ENCODE assay signal across 8 mouse cellular contexts in the genomic region with DNA sequence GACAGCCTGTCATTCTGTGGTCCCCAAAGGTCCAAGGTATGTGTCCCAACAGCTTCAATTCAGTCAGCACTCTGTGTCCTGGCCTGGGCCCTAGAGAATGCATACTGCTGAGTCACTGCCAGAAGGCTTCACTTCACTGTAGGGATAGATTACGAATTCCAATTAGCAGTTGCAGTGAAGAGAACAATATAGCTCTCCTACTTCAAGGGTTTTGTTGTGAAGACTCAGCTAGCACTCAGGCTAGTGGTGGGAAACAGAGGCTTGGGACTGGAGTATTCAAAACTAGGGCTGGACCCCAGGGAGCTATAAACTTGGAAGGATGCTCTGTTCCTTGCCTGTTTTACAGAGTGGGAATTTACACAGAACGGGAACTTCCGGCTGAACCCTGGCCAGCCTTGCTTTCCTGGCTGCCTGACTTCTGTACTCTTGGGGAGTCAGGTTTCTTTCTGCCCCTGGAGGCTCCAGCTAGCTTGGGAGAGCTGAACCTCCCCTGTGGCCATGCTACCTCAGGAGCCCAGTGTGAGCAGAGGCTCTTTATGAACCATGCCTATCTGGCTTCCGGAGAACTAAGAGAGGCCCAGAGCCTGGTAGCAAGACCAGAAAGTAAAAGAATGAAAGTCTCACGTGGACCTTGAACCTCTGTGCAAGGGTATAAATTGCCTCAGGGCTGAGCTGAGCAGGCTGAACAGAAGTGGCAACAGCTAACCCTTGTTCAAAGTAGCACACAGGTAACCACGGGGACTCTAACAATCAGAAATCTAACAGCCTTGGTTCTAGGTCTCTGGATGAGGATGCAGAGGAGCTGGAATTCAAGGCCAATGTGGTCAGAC. TPM values are rescaled to one million over a fixed set of nuclear protein-coding genes. Genes with fewer than 3 reads are reported as not detected.
DNase-seq lines count a peak whose midpoint lies in the region; ATAC-seq and TF ChIP-seq lines count a peak whose summit lies in the region.
"Had no signal": no experiment of that assay in that cellular context is flagged by ENCODE, and none has a peak within 500 bp of the region (broad histone marks: within the 10 kb centered on the region; RNA-seq: fewer than 3 reads in every experiment).

No protein-coding gene starts in this region.

- peaks cover 14 to 23% of the 10 kb centered on the region in 2 experiments for H3K4me1 ChIP-seq in MEL (ENCODE audit: control insufficient read depth in 1 of 2, insufficient read depth in 2 of 2, low read length in 2 of 2)
- peaks cover 10% of the 10 kb centered on the region for H3K4me1 ChIP-seq in heart, adult 2 months (ENCODE audit: control insufficient read depth, insufficient read depth, low read length)
- peaks cover 17% of the 10 kb centered on the region for H3K4me1 ChIP-seq in kidney, embryonic 16.5 days (ENCODE audit: insufficient read depth, low read length)
- H3K4me1 ChIP-seq in small intestine, adult 2 months (ENCODE audit: control insufficient read depth, insufficient read depth, insufficient read length, low read length) = peaks cover 15% of the 10 kb centered on the region; the same call in 1 of the 2 replicates

- 0 out of 2 replicates have a peak overlapping the region, but pooled peaks have one; percentile 3 for H3K4me2 ChIP-seq in kidney, embryonic 16.5 days (replicated peaks; ENCODE audit: low read depth, low read length)

- intact Hi-C loops in heart, adult 2 months (cut with DNase I) = loop anchor here (5.0 kb wide), 2 partner anchors 75 to 215 kb away; no protein-coding TSS in a partner anchor
- intact Hi-C loops in left cerebral cortex, postnatal 4 days (cut with DNase I) = no loop called here

- H3K36me3 ChIP-seq in MEL (ENCODE audit: control insufficient read depth in 1 of 2, insufficient read depth in 2 of 2, low read length in 2 of 2) = peaks cover 0 to 17% of the 10 kb centered on the region in 2 experiments; a peak in 2 of 4 replicates
- H3K36me3 ChIP-seq in heart, adult 2 months (ENCODE audit: control insufficient read depth, insufficient read depth, low read length) = no peaks in the 10 kb centered on the region; the same call in none of the 2 replicates
- 0 out of 2 replicates have a peak, but pooled peaks cover 3% of the 10 kb centered on the region for H3K36me3 ChIP-seq in kidney, embryonic 16.5 days (ENCODE audit: insufficient read depth, low read length)
- H3K36me3 ChIP-seq in small intestine, adult 2 months (ENCODE audit: control insufficient read depth, insufficient read depth, low read length) = no peaks in the 10 kb centered on the region

- H3K27ac ChIP-seq in MEL (ENCODE audit: control insufficient read depth, low read depth, low read length) = peak overlapping the region; percentile 92
- H3K27ac ChIP-seq in heart, adult 2 months = peak overlapping the region; percentile 36
- peak overlapping the region; percentile 83 for H3K27ac ChIP-seq in kidney, embryonic 16.5 days (ENCODE audit: low read length)
- peak overlapping the region; percentile 42 for H3K27ac ChIP-seq in small intestine, adult 2 months (ENCODE audit: insufficient read depth, low read depth, low read length)

- peak in 1 of 2 experiments; percentile 53; a peak in 2 of 4 replicates for TF ChIP-seq EP300 in MEL (IDR thresholded peaks at IDR 0.05; ENCODE audit: low read depth in 1 of 2, low read length in 2 of 2)
- no peak for TF ChIP-seq EP300 in heart, adult 2 months (IDR thresholded peaks at IDR 0.05; ENCODE audit: insufficient read depth, low read depth, low read length)

- no peak for TF ChIP-seq POLR2A in MEL (IDR thresholded peaks at IDR 0.05; ENCODE audit: control insufficient read depth in 1 of 2, insufficient read depth in 1 of 2, low read depth in 1 of 2, low read length in 2 of 2, poor library complexity in 1 of 2)
- TF ChIP-seq POLR2A in heart, adult 2 months (IDR thresholded peaks at IDR 0.05; ENCODE audit: insufficient read depth, low read depth, low read length) = no peak; the same call in 1 of the 2 replicates
- TF ChIP-seq POLR2A in small intestine, adult 2 months (IDR thresholded peaks at IDR 0.05; ENCODE audit: low read depth, low read length) = no peak

- H3K9ac ChIP-seq in MEL (ENCODE audit: control insufficient read depth, low read depth, low read length, poor library complexity, severe bottlenecking) = peak overlapping the region; percentile 56
- H3K9ac ChIP-seq in heart, adult 2 months (ENCODE audit: low read depth, low read length) = no peak overlapping the region
- H3K9ac ChIP-seq in kidney, embryonic 16.5 days (replicated peaks; ENCODE audit: low read length) = peak overlapping the region; percentile 27; the same call in 1 of the 2 replicates

- TF ChIP-seq RAD21 in MEL (IDR thresholded peaks at IDR 0.05; ENCODE audit: low read depth, low read length) = no peak

- DNase-seq in MEL (ENCODE audit: low read depth, low spot score) = peak; percentile 82
- peak; percentile 73 for DNase-seq in adipocyte (ENCODE audit: low spot score)
- DNase-seq in heart, adult 2 months = peak; percentile 63 to 74
- no peak for DNase-seq in layer of hippocampus, postnatal 10 days (ENCODE audit: low spot score in 2 of 2)
- DNase-seq in left cerebral cortex, postnatal 4 days = no peak

- peak overlapping the region; percentile 25 to 37; a peak in 3 of 4 replicates for H3K4me3 ChIP-seq in MEL (ENCODE audit: control insufficient read depth in 1 of 2, insufficient read depth in 1 of 2, low read depth in 2 of 2, low read length in 2 of 2)
- H3K4me3 ChIP-seq in heart, adult 2 months = no peak overlapping the region
- H3K4me3 ChIP-seq in kidney, embryonic 16.5 days (ENCODE audit: low read length) = no peak overlapping the region
- H3K4me3 ChIP-seq in small intestine, adult 2 months (ENCODE audit: low read depth, low read length) = no peak overlapping the region
- H3K4me3 ChIP-seq: erythroblast, embryonic 14.5 days had no signal

- no peaks in the 10 kb centered on the region for H3K27me3 ChIP-seq in MEL (ENCODE audit: control insufficient read depth in 1 of 2, insufficient read depth in 2 of 2, low read length in 2 of 2)
- no peaks in the 10 kb centered on the region for H3K27me3 ChIP-seq in heart, adult 2 months (ENCODE audit: control insufficient read depth, insufficient read depth, low read length)
- H3K27me3 ChIP-seq in kidney, embryonic 16.5 days (ENCODE audit: insufficient read depth, low read length) = no peaks in the 10 kb centered on the region
- no peaks in the 10 kb centered on the region for H3K27me3 ChIP-seq in small intestine, adult 2 months (ENCODE audit: control insufficient read depth, insufficient read depth, low read length)

- no peak for TF ChIP-seq CTCF in MEL (IDR thresholded peaks at IDR 0.05 in 2 of 3, conservative IDR thresholded peaks at IDR 0.05 in 1 of 3; ENCODE audit: control insufficient read depth in 1 of 3, insufficient read depth in 1 of 3, low read depth in 2 of 3, low read length in 3 of 3, poor library complexity in 1 of 3, severe bottlenecking in 1 of 3)
- no peak for TF ChIP-seq CTCF in heart, adult 2 months (IDR thresholded peaks at IDR 0.05)
- no peak for TF ChIP-seq CTCF in small intestine, adult 2 months (IDR thresholded peaks at IDR 0.05; ENCODE audit: extremely low read depth, insufficient read length, insufficient replicate concordance, low read depth, low read length)

- no peaks in the 10 kb centered on the region for H3K79me2 ChIP-seq in MEL (ENCODE audit: control insufficient read depth, insufficient read depth, low read length, poor library complexity)
- no peaks in the 10 kb centered on the region for H3K79me2 ChIP-seq in heart, adult 2 months (replicated peaks; ENCODE audit: control insufficient read depth, insufficient read depth, low read length)

- no peaks in the 10 kb centered on the region for H3K9me3 ChIP-seq in MEL (replicated peaks; ENCODE audit: insufficient read depth, low read length)
- no peaks in the 10 kb centered on the region for H3K9me3 ChIP-seq in kidney, embryonic 16.5 days (ENCODE audit: low read length)

- WGBS in heart, adult 2 months = 34% methylated on average over 6 of the region's 6 CpGs
- WGBS in kidney, embryonic 16.5 days = 21% methylated on average over 6 of the region's 6 CpGs
- WGBS in small intestine, adult 2 months = 22% methylated on average over 6 of the region's 6 CpGs

- peak; percentile 69 for ATAC-seq in kidney, embryonic 16.5 days (ENCODE audit: low FRiP score, low TSS enrichment)

TF ChIP-seq in MEL, 35 proteins besides CTCF, POLR2A, EP300 and RAD21:
- TF ChIP-seq TCF12 (IDR thresholded peaks at IDR 0.05; ENCODE audit: low read depth, low read length) (no peak), UBTF (IDR thresholded peaks at IDR 0.05; ENCODE audit: borderline replicate concordance, insufficient read depth, low read depth, low read length) (no peak), SMC3 (IDR thresholded peaks at IDR 0.05; ENCODE audit: low read depth, low read length) (no peak), ZMIZ1 (IDR thresholded peaks at IDR 0.05; ENCODE audit: low read depth, low read length) (no peak), MYB (IDR thresholded peaks at IDR 0.05; ENCODE audit: low read depth, low read length) (no peak), MAZ (IDR thresholded peaks at IDR 0.05; ENCODE audit: low read depth, low read length) (no peak), GATA1 (IDR thresholded peaks at IDR 0.05; ENCODE audit: low read depth, low read length) (peak; percentile 14; the same call in 1 of the 2 replicates), GABPA (IDR thresholded peaks at IDR 0.05; ENCODE audit: low read depth, low read length) (peak; percentile 79), ETS1 (IDR thresholded peaks at IDR 0.05; ENCODE audit: low read depth, low read length) (peak; percentile 40; the same call in 1 of the 2 replicates), TBP (IDR thresholded peaks at IDR 0.05; ENCODE audit: low read depth, low read length) (peak; percentile 33; the same call in 1 of the 2 replicates), SIN3A (IDR thresholded peaks at IDR 0.05; ENCODE audit: low read length) (0 out of 2 replicates have a peak, but pooled peaks have one; percentile 4), MAFK (IDR thresholded peaks at IDR 0.05; ENCODE audit: borderline replicate concordance, low read depth, low read length) (peak; percentile 71; the same call in 1 of the 2 replicates)

RNA-seq across cellular contexts. Expression of gene Mrvi1, which starts 40.3 kb away (rescaled TPM):
- total RNA-seq in MEL (2012; rRNA removed) = 0.19 and 0.20 TPM in 2 replicates
- polyA plus RNA-seq in MEL (2012; ENCODE audit: insufficient read depth in 1 of 2, insufficient read length in 2 of 2, low read depth in 1 of 2, low replicate concordance in 2 of 2, missing spikeins in 1 of 2) = under 1 TPM in 1 of 2 experiments, not detected in 1; 0.92 TPM
- 10 to 100 TPM; 16.5 to 18.7 TPM for total RNA-seq in heart, adult 2 months (2021)
- 14.8 and 18.1 TPM in 2 replicates for polyA plus RNA-seq in heart, adult 2 months (2012; rRNA removed)
- polyA plus RNA-seq in kidney, embryonic 16.5 days (2015; fragmentation: Nextera tagmentation; extraction: Ambion mirVana) = 13.3 and 15.9 TPM in 2 replicates
- polyA plus RNA-seq in small intestine, adult 2 months (2012; rRNA removed) = 11.7 and 14.8 TPM in 2 replicates
- total RNA-seq in layer of hippocampus, postnatal 10 days (2021) = 1 to 10 TPM; 1.3 to 1.7 TPM
- total RNA-seq in left cerebral cortex, postnatal 4 days (2021) = 1 to 10 TPM; 1.5 TPM

Comparison
In these comparisons a context has a peak if more than half of its experiments do, and no peak if none do; other contexts are left out.
1. DNase-seq: peak in MEL (single experiment), adipocyte (single experiment) and heart, adult 2 months (2 of 2); none in layer of hippocampus, postnatal 10 days (0 of 2) and left cerebral cortex, postnatal 4 days (single experiment).
2. H3K27ac ChIP-seq: peak in every context shown above with its lines; median percentile 92 in MEL; 83 in kidney, embryonic 16.5 days; 42 in small intestine, adult 2 months; 36 in heart, adult 2 months.
3. H3K4me3 ChIP-seq: peak in MEL (2 of 2); none in heart, adult 2 months (single experiment), kidney, embryonic 16.5 days (single experiment) and small intestine, adult 2 months (single experiment).
4. RNA of gene Mrvi1, which starts 40.3 kb away (total RNA-seq): 16.5 to 18.7 TPM in heart, adult 2 months; 1.3 to 1.7 TPM in layer of hippocampus, postnatal 10 days, 1.5 TPM in left cerebral cortex, postnatal 4 days and 0.19 to 0.20 TPM in MEL; every median in the first group is over 4 times any median in the second.